Comparison of ENCODE assay signal across 8 mouse cellular contexts in the genomic region with DNA sequence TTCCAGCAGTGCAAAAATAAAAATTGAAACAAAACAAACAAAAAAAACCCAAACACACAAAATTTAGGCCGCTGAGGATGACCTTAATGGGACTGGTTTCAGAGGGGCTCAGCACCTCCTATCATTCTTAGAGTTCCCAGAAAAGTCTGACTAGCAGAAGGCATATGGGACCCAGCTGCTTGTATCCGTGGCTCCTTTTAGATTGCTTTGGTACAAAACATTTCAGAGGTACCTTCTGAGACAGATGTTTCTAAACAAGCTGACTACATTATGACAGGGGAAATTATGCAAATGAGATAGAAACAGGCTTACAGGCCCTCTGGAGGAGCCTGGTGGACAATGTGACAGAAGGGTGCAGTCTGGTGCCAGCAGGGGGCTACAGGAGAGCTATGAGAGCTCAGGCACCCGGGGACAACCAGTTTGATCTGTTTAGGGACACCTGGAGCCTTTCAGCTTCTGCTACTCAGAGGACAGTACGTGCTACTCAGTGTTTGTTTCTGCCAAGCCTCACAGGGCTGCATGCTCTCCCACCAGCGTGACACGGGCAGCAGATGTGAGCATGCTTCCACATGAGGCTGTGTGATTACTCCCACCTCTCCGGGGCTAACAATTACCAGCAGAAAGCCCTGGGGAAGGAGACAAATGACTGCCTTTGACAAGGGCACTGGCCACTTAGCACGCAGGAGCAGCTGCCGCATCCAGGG. TPM values are rescaled to one million over a fixed set of nuclear protein-coding genes. Genes with fewer than 3 reads are reported as not detected.
DNase-seq lines count a peak whose midpoint lies in the region; ATAC-seq lines count a peak whose summit lies in the region.

No protein-coding gene starts in this region.

- peaks cover 71% of the 10 kb centered on the region for H3K36me3 ChIP-seq in limb, embryonic 12.5 days
- H3K36me3 ChIP-seq in limb, embryonic 10.5 days, result peaks cover 65% of the 10 kb centered on the region
- no peaks in the 10 kb centered on the region for H3K36me3 ChIP-seq in embryonic facial prominence, embryonic 11.5 days (replicated peaks; ENCODE audit: control insufficient read depth, insufficient read depth, low read depth, low read length)
- H3K36me3 ChIP-seq in intestine, embryonic 15.5 days, result peaks cover 12% of the 10 kb centered on the region; the same call in 1 of the 2 replicates

- H3K9me3 ChIP-seq in limb, embryonic 12.5 days, result no peaks in the 10 kb centered on the region
- no peaks in the 10 kb centered on the region for H3K9me3 ChIP-seq in limb, embryonic 10.5 days (replicated peaks)
- no peaks in the 10 kb centered on the region for H3K9me3 ChIP-seq in embryonic facial prominence, embryonic 11.5 days (replicated peaks; ENCODE audit: control insufficient read depth, low read length)
- no peaks in the 10 kb centered on the region for H3K9me3 ChIP-seq in intestine, embryonic 15.5 days

- 26% methylated on average over 9 of the region's 9 CpGs for WGBS in limb, embryonic 12.5 days
- WGBS in limb, embryonic 10.5 days, result 38% methylated on average over 9 of the region's 9 CpGs
- WGBS in embryonic facial prominence, embryonic 11.5 days, result 56% methylated on average over 9 of the region's 9 CpGs
- 36% methylated on average over 9 of the region's 9 CpGs for WGBS in intestine, embryonic 15.5 days

- H3K4me1 ChIP-seq in limb, embryonic 12.5 days (replicated peaks), result no peaks in the 10 kb centered on the region
- H3K4me1 ChIP-seq in limb, embryonic 10.5 days, result no peaks in the 10 kb centered on the region
- H3K4me1 ChIP-seq in embryonic facial prominence, embryonic 11.5 days (ENCODE audit: control insufficient read depth, insufficient read depth, low read length), result no peaks in the 10 kb centered on the region
- H3K4me1 ChIP-seq in intestine, embryonic 15.5 days (replicated peaks), result 0 out of 2 replicates have a peak, but pooled peaks cover 7% of the 10 kb centered on the region

- no peak overlapping the region for H3K4me2 ChIP-seq in limb, embryonic 12.5 days
- H3K4me2 ChIP-seq in embryonic facial prominence, embryonic 11.5 days (ENCODE audit: low read depth, low read length), result no peak overlapping the region
- H3K4me2 ChIP-seq in intestine, embryonic 15.5 days (replicated peaks), result no peak overlapping the region

- no peaks in the 10 kb centered on the region for H3K27me3 ChIP-seq in limb, embryonic 12.5 days
- H3K27me3 ChIP-seq in limb, embryonic 10.5 days (ENCODE audit: low read depth, poor library complexity, severe bottlenecking), result no peaks in the 10 kb centered on the region
- H3K27me3 ChIP-seq in embryonic facial prominence, embryonic 11.5 days (ENCODE audit: control insufficient read depth, insufficient read depth, low read length), result no peaks in the 10 kb centered on the region
- no peaks in the 10 kb centered on the region for H3K27me3 ChIP-seq in intestine, embryonic 15.5 days (replicated peaks)

- H3K9ac ChIP-seq in limb, embryonic 12.5 days (replicated peaks), result 0 out of 2 replicates have a peak overlapping the region, but pooled peaks have one; percentile 8
- H3K9ac ChIP-seq in embryonic facial prominence, embryonic 11.5 days (replicated peaks; ENCODE audit: low read length), result no peak overlapping the region
- H3K9ac ChIP-seq in intestine, embryonic 15.5 days, result no peak overlapping the region

- no peak overlapping the region for H3K27ac ChIP-seq in limb, embryonic 12.5 days
- no peak overlapping the region for H3K27ac ChIP-seq in limb, embryonic 10.5 days
- H3K27ac ChIP-seq in embryonic facial prominence, embryonic 11.5 days (replicated peaks; ENCODE audit: low read depth, low read length), result no peak overlapping the region
- peak overlapping the region; percentile 51; the same call in 1 of the 2 replicates for H3K27ac ChIP-seq in intestine, embryonic 15.5 days

- no peak for DNase-seq in limb, embryonic 10.5 days (ENCODE audit: low spot score)
- DNase-seq in embryonic facial prominence, embryonic 11.5 days (ENCODE audit: low spot score), result no peak
- DNase-seq in retina, embryonic 14.5 days (ENCODE audit: low spot score), result peak; percentile 47
- DNase-seq in gastrocnemius, postnatal 4 days (ENCODE audit: low spot score in 2 of 2), result no peak
- no peak for DNase-seq in urinary bladder, postnatal 25 days (ENCODE audit: low spot score)
- DNase-seq in cerebellum, adult 9-10 months, result no peak

- no peak overlapping the region for H3K4me3 ChIP-seq in limb, embryonic 12.5 days (replicated peaks)
- no peak overlapping the region for H3K4me3 ChIP-seq in limb, embryonic 10.5 days
- no peak overlapping the region for H3K4me3 ChIP-seq in embryonic facial prominence, embryonic 11.5 days (ENCODE audit: low read depth, low read length)
- no peak overlapping the region for H3K4me3 ChIP-seq in intestine, embryonic 15.5 days (replicated peaks)

- ATAC-seq in limb, embryonic 12.5 days (ENCODE audit: insufficient number of reproducible peaks, insufficient read depth, low FRiP score, low TSS enrichment, low read depth), result no peak
- peak; percentile 75; the same call in 1 of the 2 replicates for ATAC-seq in embryonic facial prominence, embryonic 11.5 days (replicated peaks; ENCODE audit: insufficient number of reproducible peaks, low FRiP score, low TSS enrichment, low read depth)
- peak; percentile 50 for ATAC-seq in intestine, embryonic 15.5 days

RNA-seq across cellular contexts. Expression of a gene that starts 20.2 kb away (rescaled TPM):
- 23.9 and 25.2 TPM in 2 replicates for polyA plus RNA-seq in limb, embryonic 12.5 days (2016; fragmentation: Nextera tagmentation; extraction: Ambion mirVana)
- 21.0 and 23.5 TPM in 2 replicates for polyA plus RNA-seq in limb, embryonic 10.5 days (2016; fragmentation: Nextera tagmentation; extraction: Ambion mirVana)
- 24.5 and 26.8 TPM in 2 replicates for polyA plus RNA-seq in embryonic facial prominence, embryonic 11.5 days (2014; fragmentation: Nextera tagmentation; extraction: Ambion mirVana)
- polyA plus RNA-seq in intestine, embryonic 15.5 days (2015; fragmentation: Nextera tagmentation; extraction: Ambion mirVana), result 15.1 and 15.7 TPM in 2 replicates
- total RNA-seq in gastrocnemius, postnatal 4 days (2021), result 1 to 10 TPM; 9.0 TPM

RNA-seq across cellular contexts. Expression of a gene that starts 43.5 kb away (rescaled TPM):
- 66.4 and 69.6 TPM in 2 replicates for polyA plus RNA-seq in limb, embryonic 12.5 days (2016; fragmentation: Nextera tagmentation; extraction: Ambion mirVana)
- 85.4 and 96.4 TPM in 2 replicates for polyA plus RNA-seq in limb, embryonic 10.5 days (2016; fragmentation: Nextera tagmentation; extraction: Ambion mirVana)
- 77.3 and 80.7 TPM in 2 replicates for polyA plus RNA-seq in embryonic facial prominence, embryonic 11.5 days (2014; fragmentation: Nextera tagmentation; extraction: Ambion mirVana)
- 85.0 and 88.6 TPM in 2 replicates for polyA plus RNA-seq in intestine, embryonic 15.5 days (2015; fragmentation: Nextera tagmentation; extraction: Ambion mirVana)
- 10 to 100 TPM; 35.7 to 35.9 TPM for total RNA-seq in gastrocnemius, postnatal 4 days (2021)

RNA-seq across cellular contexts. Expression of a gene that starts 43.9 kb away (rescaled TPM):
- polyA plus RNA-seq in limb, embryonic 12.5 days (2016; fragmentation: Nextera tagmentation; extraction: Ambion mirVana), result 77.5 and 84.1 TPM in 2 replicates
- 92.4 and 99.7 TPM in 2 replicates for polyA plus RNA-seq in limb, embryonic 10.5 days (2016; fragmentation: Nextera tagmentation; extraction: Ambion mirVana)
- polyA plus RNA-seq in embryonic facial prominence, embryonic 11.5 days (2014; fragmentation: Nextera tagmentation; extraction: Ambion mirVana), result 82.8 and 85.7 TPM in 2 replicates
- 58.9 and 63.7 TPM in 2 replicates for polyA plus RNA-seq in intestine, embryonic 15.5 days (2015; fragmentation: Nextera tagmentation; extraction: Ambion mirVana)
- total RNA-seq in gastrocnemius, postnatal 4 days (2021), result 10 to 100 TPM; 29.7 to 32.6 TPM
